Mouse (Mus musculus): ENCODE measurements around the gene Glt1d1. TPM values are rescaled to one million over a fixed set of nuclear protein-coding genes. Genes with fewer than 3 reads are reported as not detected.

The Glt1d1 gene
- polyA plus RNA-seq, 1 experiment from 2014 or later, result 1.9 TPM

DNA sequence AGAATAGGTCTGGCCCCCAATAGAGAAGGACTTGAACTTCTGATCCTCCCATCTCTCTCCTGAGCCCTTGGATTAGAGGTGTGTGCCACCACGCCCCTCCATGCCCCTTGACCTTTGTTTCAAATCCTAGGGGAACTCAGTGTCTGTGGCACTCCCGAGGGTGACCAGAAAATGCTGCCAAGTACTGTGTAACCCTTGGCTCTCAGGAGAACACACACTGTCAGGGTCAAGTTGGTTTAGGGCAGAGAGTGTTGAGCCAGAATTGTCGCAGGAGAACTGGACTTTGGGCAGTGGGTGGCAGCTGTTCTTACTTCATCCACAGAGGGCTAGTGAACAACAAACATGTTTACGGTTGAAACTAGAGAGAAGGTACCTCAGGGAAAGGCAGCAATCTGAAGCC lies 5.6 kb downstream of the Glt1d1 start:
- H3K4me1 ChIP-seq, result peaks cover 6% of the 10 kb centered on the region
- WGBS, result 85% methylated on average over 4 of the region's 4 CpGs
- H3K4me3 ChIP-seq (replicated peaks), result no peak overlapping the region
- H3K9me3 ChIP-seq, result 0 out of 2 replicates have a peak, but pooled peaks cover 5% of the 10 kb centered on the region
- no peaks in the 10 kb centered on the region for H3K36me3 ChIP-seq (replicated peaks)
- H3K27ac ChIP-seq, result no peak overlapping the region
- no peak overlapping the region for H3K9ac ChIP-seq
- ATAC-seq (ENCODE audit: low FRiP score), result no peak
- H3K27me3 ChIP-seq, result no peaks in the 10 kb centered on the region
- no peak overlapping the region for H3K4me2 ChIP-seq

DNA sequence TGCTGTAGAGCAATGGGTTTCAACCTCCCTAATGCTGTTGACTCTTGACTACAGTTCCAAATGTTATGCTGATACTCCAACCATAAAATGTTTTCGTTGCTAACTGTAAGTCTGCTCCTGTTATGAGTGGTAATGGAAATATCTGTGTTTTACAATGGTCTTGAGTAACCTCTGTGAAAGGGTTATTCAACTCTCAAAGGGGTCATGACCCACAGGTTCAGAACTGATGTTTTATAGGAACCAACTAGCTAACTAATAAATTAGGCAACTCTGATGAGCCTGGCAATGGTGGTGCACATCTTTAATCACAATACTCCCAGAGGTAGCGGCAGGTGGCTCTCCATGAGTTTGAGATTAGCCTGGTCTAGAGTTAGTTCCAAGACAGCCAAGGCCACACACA lies 6.1 kb downstream of the Glt1d1 start:
- no peaks in the 10 kb centered on the region for H3K27me3 ChIP-seq
- no peak for ATAC-seq (ENCODE audit: low FRiP score)
- 94% methylated on average over 2 of the region's 2 CpGs for WGBS
- no peak overlapping the region for H3K4me2 ChIP-seq
- peaks cover under 1% of the 10 kb centered on the region; the same call in 1 of the 2 replicates for H3K4me1 ChIP-seq
- H3K4me3 ChIP-seq (replicated peaks), result no peak overlapping the region
- H3K27ac ChIP-seq, result no peak overlapping the region
- no peaks in the 10 kb centered on the region for H3K36me3 ChIP-seq (replicated peaks)
- H3K9me3 ChIP-seq, result 0 out of 2 replicates have a peak, but pooled peaks cover 5% of the 10 kb centered on the region
- no peak overlapping the region for H3K9ac ChIP-seq

DNA sequence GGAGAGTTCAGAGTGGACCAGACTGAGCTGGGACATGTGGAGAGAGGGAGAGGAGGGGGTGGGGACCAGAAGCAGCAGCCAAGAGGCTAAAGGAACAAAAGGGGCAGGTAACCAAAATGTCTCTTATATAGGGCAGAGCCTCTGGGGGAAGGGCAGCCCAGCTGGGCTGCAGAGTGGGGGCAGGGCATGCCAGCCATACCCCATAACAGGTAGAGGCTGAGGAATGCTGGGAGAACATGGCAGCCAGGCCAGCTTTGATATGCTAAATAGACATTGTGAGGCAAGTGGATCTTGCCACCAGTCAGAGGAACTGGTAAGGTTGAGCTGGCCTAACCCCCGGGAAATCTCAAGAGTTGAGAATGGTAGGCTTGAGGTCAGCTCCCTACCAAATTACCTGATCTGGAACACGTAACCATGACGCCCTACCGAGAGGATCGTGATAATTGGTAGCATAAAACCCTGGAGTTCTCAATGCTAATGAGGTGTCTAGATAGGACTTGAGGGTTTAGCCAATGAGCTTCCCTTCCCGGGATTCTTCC lies 7.1 kb downstream of the Glt1d1 start:
- Histone ChIP-seq H3K36me3 (replicated peaks) (no peaks in the 10 kb centered on the region), H3K27ac (no peak overlapping the region), H3K9ac (no peak overlapping the region), H3K4me3 (replicated peaks) (no peak overlapping the region), H3K9me3 (0 out of 2 replicates have a peak, but pooled peaks cover 5% of the 10 kb centered on the region), H3K4me2 (no peak overlapping the region), H3K4me1 (no peaks in the 10 kb centered on the region), H3K27me3 (no peaks in the 10 kb centered on the region)
- 83% methylated on average over 6 of the region's 6 CpGs for WGBS
- no peak for ATAC-seq (ENCODE audit: low FRiP score)

DNA sequence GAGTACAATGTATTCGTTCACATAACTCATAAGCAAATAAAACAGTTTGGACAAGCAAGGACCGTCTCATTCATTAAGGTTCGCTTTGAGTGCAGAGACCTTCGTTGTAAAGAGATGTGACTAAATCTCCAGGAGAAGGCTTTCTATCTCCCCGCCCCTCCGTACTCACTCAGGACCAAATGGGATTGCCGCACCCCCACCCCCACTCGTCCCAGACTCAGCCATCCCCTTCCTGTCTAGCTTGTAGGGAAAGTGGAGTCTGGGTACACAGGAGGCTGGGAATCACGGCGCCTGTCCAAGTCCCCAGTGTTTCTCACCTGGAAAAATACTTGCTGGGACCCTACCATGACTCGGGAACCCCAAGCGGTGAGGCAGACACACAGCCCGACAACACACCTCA lies 7.6 kb downstream of the Glt1d1 start:
- H3K36me3 ChIP-seq (replicated peaks), result no peaks in the 10 kb centered on the region
- no peak for ATAC-seq (ENCODE audit: low FRiP score)
- H3K9ac ChIP-seq, result no peak overlapping the region
- H3K4me2 ChIP-seq, result no peak overlapping the region
- no peak overlapping the region for H3K27ac ChIP-seq
- 91% methylated on average over 13 of the region's 13 CpGs for WGBS
- H3K4me3 ChIP-seq (replicated peaks), result no peak overlapping the region
- H3K4me1 ChIP-seq, result no peaks in the 10 kb centered on the region
- H3K9me3 ChIP-seq, result 0 out of 2 replicates have a peak, but pooled peaks cover 5% of the 10 kb centered on the region
- no peaks in the 10 kb centered on the region for H3K27me3 ChIP-seq

DNA sequence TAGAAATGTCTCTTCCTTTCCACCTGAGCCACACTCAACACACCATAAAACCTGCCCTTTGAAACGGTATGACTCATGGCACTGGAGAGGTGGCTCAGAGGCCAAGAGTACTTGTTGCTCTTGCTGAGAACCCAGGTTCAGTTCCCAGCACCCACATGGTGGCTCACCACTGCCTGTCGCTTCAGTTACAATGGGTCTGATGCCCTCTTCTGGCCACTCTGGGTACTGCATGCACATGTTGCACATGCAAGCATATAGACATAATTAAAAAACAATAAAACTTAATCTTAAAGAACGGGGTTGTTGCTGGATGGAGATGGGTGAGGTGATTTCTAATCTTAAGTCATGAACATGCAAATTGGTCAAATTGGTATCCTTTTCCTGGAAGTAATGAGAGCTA lies 8.3 kb downstream of the Glt1d1 start:
- Histone ChIP-seq H3K27ac (no peak overlapping the region), H3K4me3 (replicated peaks) (no peak overlapping the region), H3K9ac (no peak overlapping the region), H3K27me3 (no peaks in the 10 kb centered on the region), H3K36me3 (replicated peaks) (0 out of 2 replicates have a peak, but pooled peaks cover 4% of the 10 kb centered on the region), H3K9me3 (0 out of 2 replicates have a peak, but pooled peaks cover 5% of the 10 kb centered on the region), H3K4me1 (no peaks in the 10 kb centered on the region), H3K4me2 (no peak overlapping the region)
- WGBS, result 94% methylated on average over 3 of the region's 3 CpGs
- ATAC-seq (ENCODE audit: low FRiP score), result no peak

DNA sequence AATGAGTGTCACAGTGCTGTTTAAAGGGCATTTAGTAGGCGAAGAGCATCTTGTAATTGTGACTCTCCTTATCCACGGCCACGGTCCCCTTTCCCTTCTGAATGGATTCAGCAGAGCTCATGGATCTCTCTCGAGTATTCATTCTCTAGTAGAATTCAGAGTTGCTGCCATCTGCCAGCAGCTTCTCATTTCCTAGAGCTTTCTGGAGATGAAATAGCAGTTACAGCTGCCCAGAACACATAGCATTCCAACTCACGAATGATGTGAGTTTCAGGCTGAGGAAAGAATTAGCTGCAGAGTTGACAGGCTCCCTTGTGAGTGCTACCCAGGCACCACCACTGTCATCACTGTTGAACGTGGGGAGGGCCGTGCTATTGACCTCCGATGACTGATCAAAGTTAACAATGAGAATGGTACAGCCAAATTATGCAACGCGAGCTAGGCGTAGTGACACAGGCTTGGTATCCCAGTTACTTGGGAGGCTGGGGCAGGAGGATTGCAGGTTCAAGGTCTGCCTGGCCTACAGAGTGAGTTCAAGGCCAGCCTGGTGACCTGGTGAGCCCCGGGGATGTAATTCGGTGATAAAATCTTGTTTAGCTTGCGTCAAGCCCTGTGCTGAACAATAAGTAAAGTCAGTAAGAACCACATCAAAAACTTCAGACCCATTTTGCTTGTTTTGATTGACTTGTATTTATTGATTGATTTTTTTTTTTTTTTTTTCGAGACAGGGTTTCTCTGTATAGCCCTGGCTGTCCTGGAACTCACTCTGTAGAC lies 9.3 kb downstream of the Glt1d1 start:
- Histone ChIP-seq H3K9me3 (0 out of 2 replicates have a peak, but pooled peaks cover 5% of the 10 kb centered on the region), H3K36me3 (replicated peaks) (0 out of 2 replicates have a peak, but pooled peaks cover 4% of the 10 kb centered on the region), H3K4me3 (replicated peaks) (no peak overlapping the region), H3K4me1 (no peaks in the 10 kb centered on the region), H3K9ac (no peak overlapping the region), H3K27ac (no peak overlapping the region), H3K4me2 (no peak overlapping the region), H3K27me3 (no peaks in the 10 kb centered on the region)
- WGBS, result 92% methylated on average over 15 of the region's 15 CpGs
- ATAC-seq (ENCODE audit: low FRiP score), result no peak

DNA sequence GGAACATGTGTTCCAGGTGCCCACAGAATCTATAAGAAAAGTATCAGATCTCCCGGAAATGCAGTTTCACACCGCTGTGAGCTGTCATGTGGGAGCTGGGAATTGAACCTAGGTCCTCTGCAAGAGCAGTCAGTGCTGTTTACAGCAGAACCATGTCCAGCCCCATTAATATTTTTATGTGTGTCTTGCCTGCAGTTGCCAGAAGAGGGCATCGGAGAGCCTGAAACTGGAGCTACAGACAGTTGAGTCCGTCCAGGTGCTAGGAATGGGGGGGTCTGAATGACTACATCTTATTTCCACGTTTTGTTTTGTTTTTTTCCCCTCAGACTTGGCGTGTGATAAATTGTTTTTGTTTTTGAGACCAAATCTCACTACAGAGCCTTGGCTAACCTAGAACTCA lies 16.0 kb downstream of the Glt1d1 start:
- Histone ChIP-seq H3K9ac (no peak overlapping the region), H3K4me3 (replicated peaks) (no peak overlapping the region), H3K4me1 (no peaks in the 10 kb centered on the region), H3K27ac (no peak overlapping the region), H3K9me3 (no peaks in the 10 kb centered on the region), H3K27me3 (no peaks in the 10 kb centered on the region), H3K36me3 (replicated peaks) (peaks cover 20% of the 10 kb centered on the region; the same call in 1 of the 2 replicates), H3K4me2 (no peak overlapping the region)
- 79% methylated on average over 6 of the region's 6 CpGs for WGBS
- ATAC-seq (ENCODE audit: low FRiP score), result no peak

DNA sequence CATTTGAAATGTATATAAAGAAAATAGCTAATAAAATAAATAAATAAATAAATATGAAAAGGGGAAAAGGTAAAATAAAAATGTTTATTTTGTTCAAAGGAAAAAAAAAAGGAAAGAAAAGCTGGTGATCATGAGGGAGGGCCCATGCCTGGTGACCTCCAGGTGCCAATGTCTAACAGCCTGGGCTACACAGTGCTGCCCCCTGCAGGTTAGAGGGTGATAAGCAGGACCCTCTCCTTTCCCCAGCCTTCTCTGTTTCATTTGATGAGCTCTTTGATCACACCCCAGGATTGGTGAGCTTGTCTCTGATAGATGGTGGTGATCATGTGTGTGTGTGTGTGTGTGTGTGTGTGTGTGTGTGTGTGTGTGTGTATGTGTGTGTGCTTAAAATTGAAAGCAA lies 17.0 kb downstream of the Glt1d1 start:
- Histone ChIP-seq H3K9ac (no peak overlapping the region), H3K4me2 (no peak overlapping the region), H3K27me3 (no peaks in the 10 kb centered on the region), H3K4me1 (no peaks in the 10 kb centered on the region), H3K4me3 (replicated peaks) (no peak overlapping the region), H3K9me3 (no peaks in the 10 kb centered on the region), H3K27ac (no peak overlapping the region), H3K36me3 (replicated peaks) (peaks cover 20% of the 10 kb centered on the region; the same call in 1 of the 2 replicates)
- no peak for ATAC-seq (ENCODE audit: low FRiP score)

DNA sequence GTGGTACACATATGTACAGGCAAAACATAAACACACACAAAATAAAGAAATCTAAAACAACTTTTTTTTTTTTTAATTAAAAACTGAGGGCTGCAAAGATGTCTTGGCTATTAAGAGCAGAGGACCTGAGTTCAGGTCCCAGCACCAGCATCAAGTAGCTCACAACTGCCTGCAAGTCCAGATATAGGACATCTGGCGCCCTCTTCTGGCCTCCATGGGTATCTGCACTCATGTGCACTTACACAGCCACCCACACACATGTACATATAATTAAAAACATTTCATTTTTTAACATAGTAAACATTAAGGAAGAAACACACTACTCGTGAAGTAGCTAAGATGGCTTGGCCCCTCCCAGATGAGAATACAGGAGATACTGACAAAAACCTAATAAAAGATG lies 26.2 kb downstream of the Glt1d1 start:
- no peak for ATAC-seq (ENCODE audit: low FRiP score)
- WGBS, result 89% methylated on average over 2 of the region's 2 CpGs
- Histone ChIP-seq H3K27ac (no peak overlapping the region), H3K27me3 (no peaks in the 10 kb centered on the region), H3K36me3 (replicated peaks) (peaks cover 13% of the 10 kb centered on the region), H3K4me2 (no peak overlapping the region), H3K4me1 (no peaks in the 10 kb centered on the region), H3K9me3 (peaks cover 7% of the 10 kb centered on the region; the same call in 1 of the 2 replicates), H3K9ac (no peak overlapping the region), H3K4me3 (replicated peaks) (no peak overlapping the region)

DNA sequence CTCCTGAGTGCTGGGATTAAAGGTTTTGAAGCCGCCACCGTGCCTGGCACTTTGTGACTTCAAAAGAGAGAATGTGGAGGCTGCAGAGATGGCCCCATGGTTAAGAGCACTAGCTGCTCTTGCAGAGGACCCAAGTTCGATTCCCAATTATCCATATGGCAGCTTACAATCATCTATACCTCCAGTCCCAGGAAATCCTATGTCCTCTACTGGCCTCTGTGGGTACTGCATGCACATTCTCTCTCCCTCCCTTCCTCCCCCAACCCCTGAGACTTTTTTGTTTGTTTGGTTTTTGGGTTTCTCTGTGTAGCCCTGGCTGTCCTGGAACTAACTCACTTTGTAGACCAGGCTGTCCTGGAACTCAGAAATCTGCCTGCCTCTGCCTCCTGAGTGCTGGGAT lies 27.2 kb downstream of the Glt1d1 start:
- Histone ChIP-seq H3K4me2 (no peak overlapping the region), H3K27ac (no peak overlapping the region), H3K36me3 (replicated peaks) (peaks cover 13% of the 10 kb centered on the region), H3K9me3 (peaks cover 7% of the 10 kb centered on the region; the same call in 1 of the 2 replicates), H3K4me1 (no peaks in the 10 kb centered on the region), H3K27me3 (no peaks in the 10 kb centered on the region), H3K4me3 (replicated peaks) (no peak overlapping the region), H3K9ac (no peak overlapping the region)
- 90% methylated on average over 3 of the region's 3 CpGs for WGBS
- ATAC-seq (ENCODE audit: low FRiP score), result no peak

DNA sequence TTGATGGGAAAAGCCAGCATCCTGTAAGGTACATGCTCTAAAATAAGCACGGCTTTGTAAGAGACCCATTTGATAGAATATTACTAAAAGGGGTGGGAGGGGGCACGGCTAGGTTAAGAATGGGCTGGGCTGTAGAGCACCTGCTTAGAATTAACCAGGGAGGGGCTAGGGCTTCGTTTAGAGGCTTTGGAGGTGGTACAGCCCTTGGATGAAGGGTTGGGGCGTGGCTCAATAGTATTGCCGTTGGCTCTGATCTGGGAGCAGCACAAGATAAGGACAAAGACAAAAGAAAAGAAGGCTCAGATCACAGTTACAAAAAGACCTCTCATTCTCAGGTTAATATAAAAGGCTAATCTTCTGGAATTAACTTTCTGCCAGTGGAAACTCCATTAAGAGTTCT lies 28.2 kb downstream of the Glt1d1 start:
- 65% methylated on average over 5 of the region's 5 CpGs for WGBS
- Histone ChIP-seq H3K9me3 (peaks cover 7% of the 10 kb centered on the region; the same call in 1 of the 2 replicates), H3K4me3 (replicated peaks) (no peak overlapping the region), H3K9ac (no peak overlapping the region), H3K4me1 (no peaks in the 10 kb centered on the region), H3K27ac (no peak overlapping the region), H3K4me2 (no peak overlapping the region), H3K27me3 (no peaks in the 10 kb centered on the region), H3K36me3 (replicated peaks) (peaks cover 13% of the 10 kb centered on the region)
- no peak for ATAC-seq (ENCODE audit: low FRiP score)

DNA sequence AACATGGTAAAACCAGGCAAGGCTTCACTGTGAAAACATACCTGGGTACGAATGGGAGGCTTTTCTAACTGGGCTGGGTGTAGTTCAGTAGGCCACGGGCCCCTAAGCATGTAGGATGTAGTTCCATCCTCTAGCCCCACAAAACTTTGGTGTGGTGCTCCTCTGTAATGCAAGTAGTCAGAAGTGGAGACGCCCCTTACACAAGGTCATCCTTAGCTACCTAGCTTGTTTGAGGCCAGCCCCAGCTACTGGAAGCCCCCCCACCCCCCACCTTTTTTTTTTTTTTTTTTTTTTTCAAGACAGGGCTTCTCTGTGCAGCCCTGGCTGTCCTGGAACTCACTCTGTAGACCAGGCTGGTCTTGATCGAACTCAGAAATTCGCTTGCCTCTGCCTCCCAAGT lies 28.9 kb downstream of the Glt1d1 start:
- Histone ChIP-seq H3K9me3 (peaks cover 7% of the 10 kb centered on the region; the same call in 1 of the 2 replicates), H3K4me1 (no peaks in the 10 kb centered on the region), H3K9ac (no peak overlapping the region), H3K4me3 (replicated peaks) (no peak overlapping the region), H3K27me3 (no peaks in the 10 kb centered on the region), H3K36me3 (replicated peaks) (peaks cover 13% of the 10 kb centered on the region), H3K27ac (no peak overlapping the region), H3K4me2 (no peak overlapping the region)
- ATAC-seq (ENCODE audit: low FRiP score), result no peak
- 90% methylated on average over 5 of the region's 5 CpGs for WGBS

DNA sequence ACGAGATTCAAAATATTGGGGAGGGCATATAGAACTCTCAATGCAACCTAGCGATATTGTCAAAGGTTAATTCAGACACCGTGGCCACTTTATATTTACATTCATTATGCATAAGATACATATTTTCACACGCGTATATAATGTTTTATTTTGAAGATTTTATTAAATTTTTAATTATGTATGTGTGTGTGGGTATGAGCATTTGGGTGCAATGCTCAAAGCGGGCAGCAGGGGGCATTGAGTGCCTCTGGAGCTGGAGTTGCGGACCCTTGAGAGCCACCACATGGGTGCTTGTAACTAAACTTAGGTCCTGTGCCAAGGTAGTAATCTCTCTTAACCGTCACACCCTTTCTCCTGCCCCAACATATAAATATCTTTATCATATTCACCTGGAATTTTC lies 41.9 kb downstream of the Glt1d1 start:
- WGBS, result 91% methylated on average over 8 of the region's 8 CpGs
- Histone ChIP-seq H3K27ac (no peak overlapping the region), H3K4me2 (no peak overlapping the region), H3K9ac (no peak overlapping the region), H3K9me3 (0 out of 2 replicates have a peak, but pooled peaks cover 3% of the 10 kb centered on the region), H3K27me3 (no peaks in the 10 kb centered on the region), H3K4me3 (replicated peaks) (no peak overlapping the region), H3K36me3 (replicated peaks) (peaks cover 10% of the 10 kb centered on the region; the same call in 1 of the 2 replicates), H3K4me1 (no peaks in the 10 kb centered on the region)
- ATAC-seq (ENCODE audit: low FRiP score), result no peak

Data from forebrain, embryonic 12.5 days (tissue).